Mouse (Mus musculus): ENCODE data around the gene Lgalsl. TPM values are rescaled to one million over a fixed set of nuclear protein-coding genes. Genes with fewer than 3 reads are reported as not detected.

The Lgalsl gene
- polyA plus RNA-seq, 1 experiment from 2014 or later = 30.7 TPM

DNA sequence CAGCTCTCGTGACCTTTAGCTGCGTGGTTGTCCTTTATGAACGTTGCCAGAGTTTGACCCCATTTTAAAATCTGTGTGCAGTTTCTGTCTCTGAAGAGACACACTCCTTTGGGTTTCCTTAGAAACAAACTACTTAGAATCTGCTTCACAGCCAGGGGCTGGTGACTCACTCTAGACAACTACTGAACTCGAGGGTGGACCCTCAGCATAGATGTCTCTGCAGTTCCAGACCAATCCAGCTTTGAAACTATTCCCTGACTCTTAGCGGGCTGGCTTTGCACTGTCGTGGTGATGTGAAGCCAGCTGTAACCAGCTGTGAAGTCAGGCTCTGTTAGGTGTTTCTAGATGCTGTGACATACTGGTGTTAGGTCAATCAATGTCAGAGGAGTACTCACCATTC is 33.8 kb upstream of the Lgalsl start:
- H3K9ac ChIP-seq (replicated peaks; ENCODE audit: low read depth, low read length) = no peak overlapping the region
- ATAC-seq (ENCODE audit: insufficient number of reproducible peaks, insufficient read depth, low FRiP score, low read depth) = no peak
- no peak overlapping the region for H3K4me3 ChIP-seq (ENCODE audit: low read depth, low read length)
- no peak overlapping the region for H3K27ac ChIP-seq (ENCODE audit: low read length)
- H3K4me1 ChIP-seq (ENCODE audit: control insufficient read depth, insufficient read depth, low read length) = 0 out of 2 replicates have a peak, but pooled peaks cover 3% of the 10 kb centered on the region
- H3K27me3 ChIP-seq (ENCODE audit: control insufficient read depth, insufficient read depth, low read length) = no peaks in the 10 kb centered on the region
- no peaks in the 10 kb centered on the region for H3K36me3 ChIP-seq (ENCODE audit: control insufficient read depth, insufficient read depth, low read length)
- whole genome bisulfite sequencing = 60% methylated on average over 6 of the region's 6 CpGs
- H3K9me3 ChIP-seq (ENCODE audit: control insufficient read depth, low read depth, low read length) = no peaks in the 10 kb centered on the region
- no peak overlapping the region for H3K4me2 ChIP-seq (replicated peaks; ENCODE audit: low read depth, low read length)

DNA sequence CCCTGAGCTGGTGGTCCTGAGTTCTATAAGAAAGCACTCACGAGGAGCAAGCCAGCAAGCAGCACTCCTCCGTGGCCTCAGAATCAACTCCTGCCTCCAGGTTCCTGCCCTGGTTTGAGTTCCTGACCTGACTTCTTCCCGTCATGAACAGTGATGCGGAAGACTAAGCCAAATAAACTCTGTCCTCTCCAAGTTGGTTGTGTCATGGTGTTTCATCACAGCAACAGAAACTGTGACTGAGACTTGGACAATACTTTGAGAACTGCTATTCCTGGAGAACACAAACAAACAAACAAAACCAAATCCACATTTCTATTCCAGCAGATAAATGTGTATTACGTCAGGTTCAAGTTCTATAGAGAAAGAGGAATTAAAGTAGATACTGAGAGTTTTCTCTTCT is 31.2 kb upstream of the Lgalsl start:
- no peaks in the 10 kb centered on the region for H3K9me3 ChIP-seq (ENCODE audit: control insufficient read depth, low read depth, low read length)
- no peak overlapping the region for H3K4me3 ChIP-seq (ENCODE audit: low read depth, low read length)
- no peaks in the 10 kb centered on the region for H3K36me3 ChIP-seq (ENCODE audit: control insufficient read depth, insufficient read depth, low read length)
- H3K4me1 ChIP-seq (ENCODE audit: control insufficient read depth, insufficient read depth, low read length) = 0 out of 2 replicates have a peak, but pooled peaks cover 7% of the 10 kb centered on the region
- H3K9ac ChIP-seq (replicated peaks; ENCODE audit: low read depth, low read length) = no peak overlapping the region
- no peak overlapping the region for H3K27ac ChIP-seq (ENCODE audit: low read length)
- no peaks in the 10 kb centered on the region for H3K27me3 ChIP-seq (ENCODE audit: control insufficient read depth, insufficient read depth, low read length)
- 81% methylated on average over 5 of the region's 5 CpGs for WGBS
- H3K4me2 ChIP-seq (replicated peaks; ENCODE audit: low read depth, low read length) = no peak overlapping the region
- no peak for ATAC-seq (ENCODE audit: insufficient number of reproducible peaks, insufficient read depth, low FRiP score, low read depth)

DNA sequence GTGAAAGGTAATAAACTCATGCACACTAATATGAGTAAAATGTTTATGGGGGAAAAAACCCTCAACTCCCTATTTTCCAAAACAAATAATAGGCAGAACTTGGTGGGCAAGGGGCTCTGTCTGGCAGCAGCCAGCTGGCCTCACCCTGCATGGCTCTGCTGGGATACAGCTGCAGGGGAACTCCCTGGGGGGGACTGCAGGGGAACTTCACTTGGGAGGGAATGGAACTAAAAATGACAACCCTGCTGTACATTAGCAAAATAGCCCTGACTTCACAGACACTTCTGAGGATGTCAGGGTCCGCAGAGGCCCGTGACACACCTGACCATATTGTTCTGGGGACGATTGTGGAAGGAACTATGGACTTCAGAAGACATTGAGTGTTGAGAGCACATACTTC is 29.5 kb upstream of the Lgalsl start:
- 0 out of 2 replicates have a peak, but pooled peaks cover 7% of the 10 kb centered on the region for H3K4me1 ChIP-seq (ENCODE audit: control insufficient read depth, insufficient read depth, low read length)
- H3K27ac ChIP-seq (ENCODE audit: low read length) = no peak overlapping the region
- no peaks in the 10 kb centered on the region for H3K36me3 ChIP-seq (ENCODE audit: control insufficient read depth, insufficient read depth, low read length)
- no peaks in the 10 kb centered on the region for H3K27me3 ChIP-seq (ENCODE audit: control insufficient read depth, insufficient read depth, low read length)
- no peak overlapping the region for H3K9ac ChIP-seq (replicated peaks; ENCODE audit: low read depth, low read length)
- H3K4me2 ChIP-seq (replicated peaks; ENCODE audit: low read depth, low read length) = no peak overlapping the region
- 91% methylated on average over 3 of the region's 3 CpGs for WGBS
- H3K4me3 ChIP-seq (ENCODE audit: low read depth, low read length) = no peak overlapping the region
- no peaks in the 10 kb centered on the region for H3K9me3 ChIP-seq (ENCODE audit: control insufficient read depth, low read depth, low read length)
- ATAC-seq (ENCODE audit: insufficient number of reproducible peaks, insufficient read depth, low FRiP score, low read depth) = no peak

- Histone ChIP-seq H3K27me3 (ENCODE audit: control insufficient read depth, insufficient read depth, low read length) (no peaks in the 10 kb centered on the region), H3K4me3 (ENCODE audit: low read depth, low read length) (no peak overlapping the region), H3K4me1 (ENCODE audit: control insufficient read depth, insufficient read depth, low read length) (0 out of 2 replicates have a peak, but pooled peaks cover 7% of the 10 kb centered on the region), H3K4me2 (replicated peaks; ENCODE audit: low read depth, low read length) (peak overlapping the region; percentile 22; the same call in 1 of the 2 replicates), H3K9me3 (ENCODE audit: control insufficient read depth, low read depth, low read length) (no peaks in the 10 kb centered on the region), H3K9ac (replicated peaks; ENCODE audit: low read depth, low read length) (no peak overlapping the region), H3K27ac (ENCODE audit: low read length) (no peak overlapping the region; the same call in 1 of the 2 replicates), H3K36me3 (ENCODE audit: control insufficient read depth, insufficient read depth, low read length) (no peaks in the 10 kb centered on the region)
- peak; percentile 28; the same call in 1 of the 2 replicates for ATAC-seq (ENCODE audit: insufficient number of reproducible peaks, insufficient read depth, low FRiP score, low read depth)
- 35% methylated on average over 6 of the region's 6 CpGs for WGBS
These were observed 29.0 kb upstream of the Lgalsl start for GRCm38 (mm10) chr11:20859858-20860257.

DNA sequence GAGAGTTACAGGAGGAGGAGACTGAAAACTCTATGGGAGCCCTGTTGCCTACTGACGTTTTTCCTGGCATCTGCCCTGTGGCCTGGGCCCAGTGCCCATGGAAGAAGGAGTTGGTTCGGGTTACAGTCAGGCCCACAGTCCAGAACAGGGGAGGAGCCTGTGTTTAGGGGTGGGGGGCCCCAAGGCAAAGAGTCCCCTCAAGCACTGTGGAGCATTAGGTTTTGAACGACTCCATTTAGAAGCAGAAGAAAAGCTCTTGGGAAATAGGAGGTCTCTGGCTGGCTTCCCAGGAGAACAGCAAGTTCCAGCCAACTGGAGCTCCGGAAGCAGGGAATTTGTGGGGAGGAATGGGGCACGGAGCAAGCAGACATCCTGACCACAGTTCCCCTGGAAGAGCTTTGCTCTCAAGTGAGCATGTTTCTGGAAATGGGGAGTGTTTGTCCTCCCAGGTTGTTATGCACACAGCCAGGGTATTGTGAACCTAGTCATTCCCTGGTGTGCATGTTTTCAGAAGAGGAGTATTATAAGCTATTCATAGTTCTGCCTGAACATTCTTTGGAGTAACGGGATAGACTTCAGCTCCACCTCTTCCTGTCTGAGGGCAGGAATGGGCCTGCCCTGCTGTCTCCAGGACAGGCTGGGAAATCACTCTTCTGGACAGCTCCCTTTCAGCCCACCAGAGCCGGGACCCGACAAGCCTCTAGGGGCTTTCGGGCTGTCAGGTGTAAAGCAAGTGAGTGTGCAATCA is 28.2 kb upstream of the Lgalsl start:
- Histone ChIP-seq H3K4me2 (replicated peaks; ENCODE audit: low read depth, low read length) (peak overlapping the region; percentile 22; the same call in 1 of the 2 replicates), H3K36me3 (ENCODE audit: control insufficient read depth, insufficient read depth, low read length) (no peaks in the 10 kb centered on the region), H3K9ac (replicated peaks; ENCODE audit: low read depth, low read length) (no peak overlapping the region), H3K27ac (ENCODE audit: low read length) (peak overlapping the region; percentile 74), H3K4me1 (ENCODE audit: control insufficient read depth, insufficient read depth, low read length) (0 out of 2 replicates have a peak, but pooled peaks cover 7% of the 10 kb centered on the region), H3K9me3 (ENCODE audit: control insufficient read depth, low read depth, low read length) (no peaks in the 10 kb centered on the region), H3K27me3 (ENCODE audit: control insufficient read depth, insufficient read depth, low read length) (no peaks in the 10 kb centered on the region), H3K4me3 (ENCODE audit: low read depth, low read length) (no peak overlapping the region)
- 8% methylated on average over 9 of the region's 9 CpGs for WGBS
- peak; percentile 79 for ATAC-seq (ENCODE audit: insufficient number of reproducible peaks, insufficient read depth, low FRiP score, low read depth)

- Histone ChIP-seq H3K9me3 (ENCODE audit: control insufficient read depth, low read depth, low read length) (no peaks in the 10 kb centered on the region), H3K27ac (ENCODE audit: low read length) (peak overlapping the region; percentile 74; the same call in 1 of the 2 replicates), H3K4me2 (replicated peaks; ENCODE audit: low read depth, low read length) (no peak overlapping the region), H3K36me3 (ENCODE audit: control insufficient read depth, insufficient read depth, low read length) (no peaks in the 10 kb centered on the region), H3K4me3 (ENCODE audit: low read depth, low read length) (no peak overlapping the region), H3K27me3 (ENCODE audit: control insufficient read depth, insufficient read depth, low read length) (no peaks in the 10 kb centered on the region), H3K4me1 (ENCODE audit: control insufficient read depth, insufficient read depth, low read length) (0 out of 2 replicates have a peak, but pooled peaks cover 7% of the 10 kb centered on the region), H3K9ac (replicated peaks; ENCODE audit: low read depth, low read length) (no peak overlapping the region)
- WGBS = 90% methylated on average over 4 of the region's 4 CpGs
- ATAC-seq (ENCODE audit: insufficient number of reproducible peaks, insufficient read depth, low FRiP score, low read depth) = no peak
These were observed 27.1 kb upstream of the Lgalsl start for GRCm38 (mm10) chr11:20857921-20858320.

DNA sequence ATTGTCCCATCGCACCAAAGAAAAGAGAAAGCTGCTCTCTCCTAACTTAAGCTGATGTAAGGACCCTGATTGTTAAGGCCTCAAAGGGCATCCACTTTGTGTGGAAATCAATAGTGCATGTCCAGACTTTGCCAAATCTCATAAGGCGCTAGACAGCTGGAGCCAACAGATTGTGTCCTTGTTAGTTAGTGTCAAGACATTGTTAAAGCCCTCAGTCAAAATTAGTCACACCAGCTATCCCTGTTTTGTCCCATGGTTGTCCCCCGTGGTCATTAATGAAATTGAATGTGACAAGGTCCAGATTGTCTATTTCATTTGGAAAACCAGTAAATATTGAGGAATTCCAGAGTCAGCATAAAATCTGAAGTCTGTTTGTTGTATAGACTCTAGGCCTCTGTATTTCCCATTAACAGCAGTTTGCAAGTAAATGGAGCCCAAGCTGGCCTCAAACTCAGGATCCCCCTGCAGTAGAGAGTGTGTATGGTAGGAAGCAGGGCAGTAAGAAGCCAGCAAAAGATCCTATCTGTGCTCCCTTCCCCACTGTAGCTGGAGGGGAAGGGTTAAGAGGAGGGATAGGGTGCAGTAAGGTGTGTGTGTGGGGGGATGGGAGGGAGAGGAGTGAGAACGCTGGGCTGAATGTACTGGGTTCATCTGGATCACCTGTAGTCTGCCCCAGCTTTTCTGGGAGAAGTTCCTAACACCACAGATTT is 23.3 kb upstream of the Lgalsl start:
- 71% methylated on average over 4 of the region's 4 CpGs for WGBS

GRCm38 (mm10) chr11:20850196-20850595 is 19.3 kb upstream of the Lgalsl start:
- Histone ChIP-seq H3K4me3 (ENCODE audit: low read depth, low read length) (no peak overlapping the region), H3K36me3 (ENCODE audit: control insufficient read depth, insufficient read depth, low read length) (no peaks in the 10 kb centered on the region), H3K27me3 (ENCODE audit: control insufficient read depth, insufficient read depth, low read length) (no peaks in the 10 kb centered on the region), H3K4me1 (ENCODE audit: control insufficient read depth, insufficient read depth, low read length) (peaks cover 5% of the 10 kb centered on the region; the same call in 1 of the 2 replicates), H3K9me3 (ENCODE audit: control insufficient read depth, low read depth, low read length) (no peaks in the 10 kb centered on the region), H3K9ac (replicated peaks; ENCODE audit: low read depth, low read length) (no peak overlapping the region), H3K4me2 (replicated peaks; ENCODE audit: low read depth, low read length) (no peak overlapping the region), H3K27ac (ENCODE audit: low read length) (no peak overlapping the region)
- WGBS = 87% methylated on average over 1 of the region's 1 CpGs
- no peak for ATAC-seq (ENCODE audit: insufficient number of reproducible peaks, insufficient read depth, low FRiP score, low read depth)

More for the DNA sequence above, 23.3 kb upstream of the Lgalsl start:
- ATAC-seq (ENCODE audit: insufficient number of reproducible peaks, insufficient read depth, low FRiP score, low read depth) = no peak
- Histone ChIP-seq H3K4me1 (ENCODE audit: control insufficient read depth, insufficient read depth, low read length) (peaks cover 4% of the 10 kb centered on the region; the same call in 1 of the 2 replicates), H3K4me2 (replicated peaks; ENCODE audit: low read depth, low read length) (no peak overlapping the region), H3K9ac (replicated peaks; ENCODE audit: low read depth, low read length) (no peak overlapping the region), H3K9me3 (ENCODE audit: control insufficient read depth, low read depth, low read length) (no peaks in the 10 kb centered on the region), H3K27ac (ENCODE audit: low read length) (no peak overlapping the region), H3K27me3 (ENCODE audit: control insufficient read depth, insufficient read depth, low read length) (no peaks in the 10 kb centered on the region), H3K36me3 (ENCODE audit: control insufficient read depth, insufficient read depth, low read length) (no peaks in the 10 kb centered on the region), H3K4me3 (ENCODE audit: low read depth, low read length) (no peak overlapping the region)
